Mouse (Mus musculus): ENCODE data around the gene Maz. TPM values are rescaled to one million over a fixed set of nuclear protein-coding genes. Genes with fewer than 3 reads are reported as not detected.

Maz gene
- polyA plus RNA-seq, 1 experiment, result 161 TPM

DNA sequence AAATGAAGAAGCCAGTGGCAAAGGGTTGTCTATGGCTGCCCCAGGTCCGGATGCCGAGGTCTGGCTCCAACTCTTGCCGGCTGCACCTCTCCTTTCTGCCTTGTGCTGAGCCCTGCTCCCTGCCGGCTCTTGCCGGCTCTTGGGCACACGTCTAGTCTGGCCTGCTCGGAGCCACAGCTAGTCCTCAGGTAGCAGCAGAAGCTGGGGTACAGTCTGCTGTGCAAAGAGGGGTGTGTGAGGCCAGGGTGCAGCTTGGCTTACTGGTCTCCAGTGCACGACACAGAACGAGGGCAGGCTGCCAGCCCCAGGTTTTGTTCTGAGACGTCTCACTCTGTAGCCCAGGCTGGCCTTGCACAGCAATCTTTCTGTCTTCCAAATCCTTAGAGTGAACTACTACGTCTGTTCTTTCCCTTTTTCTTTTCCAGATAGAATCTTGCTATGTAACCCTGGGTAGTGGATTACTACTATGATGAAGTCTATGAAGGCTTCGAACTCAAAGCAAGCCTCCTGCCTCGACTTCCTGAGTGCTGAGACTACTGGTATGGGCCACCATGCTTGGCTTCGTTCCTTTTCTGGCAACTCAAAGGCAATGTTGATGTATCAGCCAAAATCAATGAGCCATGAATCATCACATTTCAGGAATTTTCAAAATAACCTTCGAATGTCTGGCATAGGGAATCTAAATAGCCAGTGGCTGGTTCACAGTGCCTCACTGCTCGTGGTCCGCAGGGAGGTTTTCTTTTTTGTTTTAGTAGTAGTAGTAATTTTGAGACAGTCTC lies 17.3 kb downstream of the Maz start:
- TF ChIP-seq POLR2A (IDR thresholded peaks at IDR 0.05; ENCODE audit: borderline replicate concordance, low read depth, low read length), result no peak
- Histone ChIP-seq H3K4me1 (ENCODE audit: control insufficient read depth, insufficient read depth, low read length) (peaks cover 60% of the 10 kb centered on the region), H3K4me3 (ENCODE audit: insufficient read depth, low read length) (no peak overlapping the region), H3K27ac (ENCODE audit: insufficient read depth, low read depth, low read length) (peak overlapping the region; percentile 91)

DNA sequence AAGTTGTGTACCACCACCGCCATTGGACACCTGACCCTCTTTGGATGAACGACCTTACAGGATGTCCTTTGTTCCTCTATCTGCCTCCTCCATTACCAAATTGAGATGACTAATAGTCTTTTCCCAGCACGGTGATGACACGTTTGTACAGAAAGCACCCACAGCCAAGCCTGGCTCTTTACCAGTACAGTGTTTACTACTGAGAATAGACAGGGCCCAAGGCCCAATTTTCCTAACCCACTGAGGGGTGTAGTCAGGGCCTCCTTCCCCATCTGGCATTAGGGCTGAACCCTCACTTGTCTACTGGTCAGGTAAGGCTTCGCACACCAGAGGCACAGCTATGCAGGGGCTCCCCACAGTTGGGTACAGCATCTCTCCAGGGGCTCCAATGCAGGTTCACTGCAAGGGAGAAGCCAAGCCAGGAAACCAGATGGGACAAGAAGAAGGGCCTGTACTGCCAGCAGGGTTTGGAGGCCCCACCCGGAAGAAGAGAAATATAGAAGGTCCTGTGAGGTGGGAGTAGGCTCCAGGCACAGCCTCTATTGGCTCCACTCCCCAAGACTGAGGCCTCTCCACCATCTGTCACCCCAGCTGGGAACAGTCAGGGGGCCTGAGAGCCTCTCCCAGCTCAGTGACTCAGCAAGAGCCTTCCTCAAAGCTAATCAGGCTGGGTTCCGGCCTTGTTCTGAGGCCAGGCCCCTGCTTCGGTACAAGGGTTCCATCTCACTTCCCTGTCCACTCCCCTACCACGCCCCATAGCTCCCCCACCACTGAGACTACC lies 18.4 kb downstream of the Maz start:
- TF ChIP-seq POLR2A (IDR thresholded peaks at IDR 0.05; ENCODE audit: borderline replicate concordance, low read depth, low read length) (no peak), CTCF (IDR thresholded peaks at IDR 0.05; ENCODE audit: low read depth, low read length) (no peak)
- H3K4me3 ChIP-seq (ENCODE audit: insufficient read depth, low read length), result peak overlapping the region; percentile 18; the same call in 1 of the 2 replicates
- peak overlapping the region; percentile 91 for H3K27ac ChIP-seq (ENCODE audit: insufficient read depth, low read depth, low read length)
- H3K4me1 ChIP-seq (ENCODE audit: control insufficient read depth, insufficient read depth, low read length), result peaks cover 59% of the 10 kb centered on the region

DNA sequence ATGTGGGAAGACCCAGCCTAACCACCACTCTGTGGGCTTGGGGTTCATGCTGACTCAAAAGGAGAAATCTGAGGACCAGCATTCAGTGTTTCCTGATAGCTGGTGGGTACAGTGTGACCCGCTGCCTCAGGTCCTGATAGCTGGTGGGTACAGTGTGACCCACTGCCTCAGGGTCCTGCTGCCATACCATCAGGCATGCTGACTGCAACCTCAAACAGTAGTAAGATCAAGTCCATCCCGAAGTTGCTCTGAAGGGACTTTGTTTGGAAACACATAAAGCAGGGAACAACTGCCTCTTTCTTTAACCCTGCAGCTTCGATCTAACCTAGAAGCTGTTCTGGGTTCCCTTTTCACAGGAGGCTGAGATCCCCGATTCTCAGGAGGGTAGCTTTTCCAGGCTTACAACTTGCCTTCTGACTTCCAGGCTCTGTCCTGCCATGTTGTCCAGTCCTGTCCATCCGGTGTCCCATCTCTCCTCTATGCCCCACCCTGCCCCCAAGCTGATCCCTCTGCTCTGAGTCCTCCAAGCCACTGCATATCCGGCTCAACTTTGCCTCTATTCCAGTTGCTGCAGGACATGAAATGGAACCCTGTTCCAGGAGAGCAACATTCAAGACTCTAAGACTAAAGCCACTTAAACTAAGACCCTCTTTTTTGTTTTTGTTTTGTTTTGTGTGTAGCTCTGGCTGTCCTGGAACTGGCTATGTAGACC lies 19.4 kb downstream of the Maz start:
- no peak for TF ChIP-seq CTCF (IDR thresholded peaks at IDR 0.05; ENCODE audit: low read depth, low read length)
- no peak for TF ChIP-seq POLR2A (IDR thresholded peaks at IDR 0.05; ENCODE audit: borderline replicate concordance, low read depth, low read length)
- H3K27ac ChIP-seq (ENCODE audit: insufficient read depth, low read depth, low read length), result peak overlapping the region; percentile 91
- H3K4me1 ChIP-seq (ENCODE audit: control insufficient read depth, insufficient read depth, low read length), result peaks cover 57% of the 10 kb centered on the region
- H3K4me3 ChIP-seq (ENCODE audit: insufficient read depth, low read length), result no peak overlapping the region

DNA sequence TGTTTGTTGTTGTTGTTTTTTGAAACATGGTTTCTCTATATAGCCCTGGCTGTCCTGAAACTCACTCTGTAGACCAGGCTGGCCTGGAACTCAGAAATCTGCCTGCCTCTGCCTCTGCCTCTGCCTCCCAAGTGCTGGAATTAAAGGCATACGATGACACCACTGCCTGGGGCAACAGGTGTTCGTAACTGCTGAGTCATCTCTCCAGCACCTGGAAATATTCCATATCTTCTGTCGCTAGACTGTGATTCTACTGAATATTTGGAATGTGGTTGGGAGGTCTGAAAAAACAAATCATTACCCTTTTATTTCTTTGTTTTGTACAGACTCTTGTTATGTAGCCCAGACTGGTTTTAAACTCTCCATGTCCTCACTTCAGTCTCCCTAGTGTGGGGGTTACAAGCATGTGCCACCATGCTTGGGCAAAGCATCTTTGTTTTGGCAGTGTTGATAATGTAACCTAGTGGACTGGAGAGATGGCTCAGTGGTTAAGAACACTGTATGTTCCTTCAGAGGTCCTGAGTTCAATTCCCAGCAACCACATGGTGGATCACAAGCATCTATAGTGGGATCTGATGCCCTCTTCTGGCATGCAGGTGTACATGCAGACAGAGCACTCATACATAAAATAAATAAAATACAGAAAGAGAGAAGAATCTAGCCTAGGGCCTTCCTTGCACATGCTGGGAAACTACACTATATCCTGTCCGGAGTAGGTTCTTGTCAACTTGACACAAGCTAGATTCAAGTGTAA lies 22.5 kb downstream of the Maz start:
- no peak overlapping the region for H3K4me3 ChIP-seq (ENCODE audit: insufficient read depth, low read length)
- no peak overlapping the region for H3K27ac ChIP-seq (ENCODE audit: insufficient read depth, low read depth, low read length)
- no peak for TF ChIP-seq POLR2A (IDR thresholded peaks at IDR 0.05; ENCODE audit: borderline replicate concordance, low read depth, low read length)
- no peak for TF ChIP-seq CTCF (IDR thresholded peaks at IDR 0.05; ENCODE audit: low read depth, low read length)
- peaks cover 26% of the 10 kb centered on the region for H3K4me1 ChIP-seq (ENCODE audit: control insufficient read depth, insufficient read depth, low read length)

DNA sequence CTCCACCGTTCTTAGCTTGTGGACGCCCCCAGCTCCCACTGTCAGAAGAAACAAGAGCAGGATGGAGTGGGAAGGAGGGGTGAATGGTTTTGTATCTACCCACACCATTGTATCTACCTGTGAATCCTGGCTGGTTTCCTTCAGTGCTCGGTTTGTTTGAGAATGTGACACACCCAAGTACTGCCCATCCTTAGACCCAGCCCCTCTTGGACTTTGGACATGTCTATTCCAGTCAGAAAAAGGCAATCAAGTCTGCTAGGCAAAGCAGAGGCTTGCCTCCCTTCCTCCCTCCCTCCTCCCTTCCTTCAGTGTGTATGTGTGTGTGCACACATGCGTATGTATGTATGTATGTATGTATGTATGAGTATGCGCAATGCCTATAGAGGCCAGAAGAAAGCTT lies 23.2 kb downstream of the Maz start:
- no peak for TF ChIP-seq CTCF (IDR thresholded peaks at IDR 0.05; ENCODE audit: low read depth, low read length)
- no peak for TF ChIP-seq POLR2A (IDR thresholded peaks at IDR 0.05; ENCODE audit: borderline replicate concordance, low read depth, low read length)
- no peak overlapping the region for H3K4me3 ChIP-seq (ENCODE audit: insufficient read depth, low read length)
- H3K27ac ChIP-seq (ENCODE audit: insufficient read depth, low read depth, low read length), result no peak overlapping the region
- H3K4me1 ChIP-seq (ENCODE audit: control insufficient read depth, insufficient read depth, low read length), result peaks cover 22% of the 10 kb centered on the region

DNA sequence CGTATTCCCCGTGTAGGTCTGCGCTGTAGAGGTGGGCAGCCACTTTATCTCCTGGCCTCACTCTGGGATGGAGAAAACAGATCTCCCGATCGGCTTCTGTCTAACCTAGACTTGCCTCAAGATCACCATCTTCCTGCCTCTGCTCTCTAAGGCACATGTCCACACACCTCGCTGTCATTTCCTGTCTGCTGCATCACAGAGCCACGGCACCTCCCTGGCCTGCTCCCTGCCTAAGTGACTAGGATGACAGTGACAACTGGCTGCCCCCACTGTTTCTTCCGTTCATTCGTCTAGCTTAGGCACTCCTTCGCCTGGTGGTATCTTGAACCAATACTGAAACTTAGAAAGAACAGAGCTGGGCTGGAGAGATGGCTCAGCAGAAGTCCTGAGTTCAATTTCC lies 27.3 kb downstream of the Maz start:
- H3K4me3 ChIP-seq (ENCODE audit: insufficient read depth, low read length), result no peak overlapping the region
- peaks cover 7% of the 10 kb centered on the region for H3K4me1 ChIP-seq (ENCODE audit: control insufficient read depth, insufficient read depth, low read length)
- H3K27ac ChIP-seq (ENCODE audit: insufficient read depth, low read depth, low read length), result no peak overlapping the region
- TF ChIP-seq POLR2A (IDR thresholded peaks at IDR 0.05; ENCODE audit: borderline replicate concordance, low read depth, low read length), result no peak
- TF ChIP-seq CTCF (IDR thresholded peaks at IDR 0.05; ENCODE audit: low read depth, low read length), result no peak

DNA sequence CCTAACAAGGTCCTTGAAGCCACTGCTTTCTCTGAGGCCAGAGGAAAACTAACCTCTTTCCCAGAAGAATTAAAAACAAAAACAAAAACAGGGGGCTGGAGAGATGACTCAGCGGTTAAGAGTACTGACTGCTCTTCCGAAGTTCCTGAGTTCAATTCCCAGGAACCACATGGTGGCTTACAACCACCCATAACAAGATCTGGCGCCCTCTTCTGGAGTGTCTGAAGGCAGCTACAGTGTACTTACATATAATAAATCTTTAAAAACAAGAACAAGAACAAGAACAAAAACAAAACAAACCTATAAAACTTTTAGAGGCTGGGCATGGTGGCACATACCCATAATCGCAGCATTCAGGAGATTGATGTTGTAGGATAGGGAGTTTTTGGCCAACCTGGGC lies 30.4 kb downstream of the Maz start:
- Histone ChIP-seq H3K4me1 (ENCODE audit: control insufficient read depth, insufficient read depth, low read length) (no peaks in the 10 kb centered on the region), H3K4me3 (ENCODE audit: insufficient read depth, low read length) (no peak overlapping the region), H3K27ac (ENCODE audit: insufficient read depth, low read depth, low read length) (no peak overlapping the region)
- no peak for TF ChIP-seq CTCF (IDR thresholded peaks at IDR 0.05; ENCODE audit: low read depth, low read length)
- no peak for TF ChIP-seq POLR2A (IDR thresholded peaks at IDR 0.05; ENCODE audit: borderline replicate concordance, low read depth, low read length)

DNA sequence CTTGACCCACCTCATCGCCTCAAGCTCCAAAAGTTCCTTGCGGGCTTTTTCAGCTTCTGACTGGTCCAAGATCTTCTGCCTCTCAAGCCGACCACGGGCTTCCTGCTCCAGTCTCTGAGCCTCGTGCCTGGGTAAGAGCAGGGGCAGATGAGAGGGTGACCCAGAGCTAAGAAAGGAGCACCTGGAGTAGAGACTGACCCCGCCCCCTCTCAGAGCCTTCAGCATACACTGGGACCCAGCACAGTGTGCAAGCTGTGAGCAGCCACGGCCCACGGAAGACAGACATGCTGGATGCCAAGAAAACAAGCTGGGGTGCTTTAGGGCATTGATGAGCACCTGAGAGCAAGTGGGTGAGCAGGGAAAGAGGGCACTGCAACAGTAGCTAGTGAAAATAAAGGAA lies 38.0 kb downstream of the Maz start:
- TF ChIP-seq POLR2A (IDR thresholded peaks at IDR 0.05; ENCODE audit: borderline replicate concordance, low read depth, low read length) (no peak), CTCF (IDR thresholded peaks at IDR 0.05; ENCODE audit: low read depth, low read length) (no peak)
- Histone ChIP-seq H3K4me3 (ENCODE audit: insufficient read depth, low read length) (no peak overlapping the region), H3K27ac (ENCODE audit: insufficient read depth, low read depth, low read length) (no peak overlapping the region), H3K4me1 (ENCODE audit: control insufficient read depth, insufficient read depth, low read length) (no peaks in the 10 kb centered on the region)

DNA sequence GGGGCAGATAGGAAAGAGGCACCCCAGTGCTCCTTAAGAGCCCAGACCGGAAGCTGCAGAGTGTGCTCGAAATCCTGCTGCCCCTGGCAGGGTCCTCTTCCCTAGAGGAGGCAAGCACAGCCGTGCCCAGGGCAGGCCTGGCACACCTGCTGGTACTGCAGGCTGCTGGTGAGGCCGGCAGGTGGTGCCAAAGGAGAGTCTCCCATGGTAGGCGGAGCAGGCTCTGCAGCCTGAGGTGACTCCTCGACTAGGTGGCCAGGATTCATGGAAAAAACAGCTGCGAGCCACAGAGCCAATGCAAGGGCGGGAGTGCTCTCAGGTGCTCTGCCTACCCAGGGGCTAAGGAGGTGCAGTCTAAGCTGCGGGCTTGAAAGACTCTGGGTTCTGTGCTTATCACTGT lies 40.5 kb downstream of the Maz start:
- H3K4me1 ChIP-seq (ENCODE audit: control insufficient read depth, insufficient read depth, low read length), result no peaks in the 10 kb centered on the region
- no peak overlapping the region for H3K27ac ChIP-seq (ENCODE audit: insufficient read depth, low read depth, low read length)
- no peak overlapping the region for H3K4me3 ChIP-seq (ENCODE audit: insufficient read depth, low read length)
- no peak for TF ChIP-seq POLR2A (IDR thresholded peaks at IDR 0.05; ENCODE audit: borderline replicate concordance, low read depth, low read length)
- no peak for TF ChIP-seq CTCF (IDR thresholded peaks at IDR 0.05; ENCODE audit: low read depth, low read length)

Measured in bone marrow macrophage, adult 2 months (primary cell).